Mouse (Mus musculus) lung, postnatal 0 days (tissue): Measurements from ENCODE around the gene App.

Source experiments
- CTCF ChIP-seq: IDR thresholded peaks from 2 replicates; pipeline ENCODE4 v1.5.1; 2016; ENCODE audit warnings: antibody characterized with exemption, mild to moderate bottlenecking
- EP300 ChIP-seq: IDR thresholded peaks from 2 replicates; pipeline ENCODE4 v1.6.1; 2016; ENCODE audit warnings: antibody characterized with exemption, mild to moderate bottlenecking, control low read depth

DNA sequence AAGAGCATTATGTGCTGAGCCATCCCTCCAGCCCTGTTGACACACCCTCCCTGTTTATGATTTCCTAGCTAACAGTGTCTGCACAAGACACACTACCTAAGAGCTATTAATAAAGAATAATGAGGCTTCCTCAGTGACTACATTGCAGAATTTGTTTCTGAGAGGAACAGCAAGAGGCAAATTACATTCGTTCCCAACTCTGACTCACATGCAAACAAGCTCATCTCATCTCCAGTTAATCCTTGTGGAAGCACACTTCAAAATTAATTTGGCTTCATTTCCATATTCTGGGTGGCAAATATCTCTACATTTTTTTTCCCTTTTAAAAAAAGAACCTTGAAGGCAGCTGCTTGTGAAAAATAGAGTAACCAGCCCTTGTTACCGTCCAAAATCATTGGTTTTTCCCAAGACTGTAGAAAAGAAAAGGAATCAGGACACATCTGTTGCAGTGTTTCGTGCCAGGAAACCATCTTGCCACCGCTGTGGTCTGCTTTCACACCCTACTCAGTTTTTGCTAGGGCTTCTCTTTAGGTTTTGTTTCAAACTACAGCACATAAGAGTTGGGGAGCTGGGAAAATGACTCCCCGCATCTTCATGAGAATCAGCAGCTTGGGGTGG, 171.5 kb downstream of the App start:
- TF ChIP-seq CTCF: no peak
- no peak for TF ChIP-seq EP300
